Mouse (Mus musculus) MN1 (cell line): ENCODE measurements at regions not wholly inside any gene's neighbourhood (a gene's known extent, or its start where the extent isn't known, plus 50 kb on each side); places are given as distances from the start of the nearest gene placed in this dataset.

Source experiments
- DNase-seq: peaks from one replicate; pipeline ENCODE4 v3.0.0-alpha.2; 2016; ENCODE audit warnings: low spot score

DNA sequence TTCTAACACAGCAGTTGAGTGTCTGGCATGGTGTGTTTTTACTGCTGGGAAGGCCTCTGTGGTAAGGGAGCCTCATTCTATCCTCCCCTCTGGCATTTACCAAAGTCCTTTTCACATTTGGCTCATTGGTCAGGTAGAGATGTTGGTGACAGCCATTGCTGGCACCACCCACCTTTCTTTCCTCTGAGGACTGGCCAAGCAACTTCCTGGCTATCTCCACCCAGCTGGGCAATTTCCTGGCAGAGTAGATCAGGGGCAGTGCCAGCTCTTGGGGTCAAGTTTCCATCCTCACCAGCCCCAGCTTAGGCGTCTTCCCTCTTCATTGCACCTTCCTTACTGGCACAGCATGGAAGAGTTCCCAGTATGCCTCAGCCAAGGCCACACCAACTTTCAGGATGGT is 372.5 kb upstream of the Kif2a start:
- no peak for DNase-seq

DNA sequence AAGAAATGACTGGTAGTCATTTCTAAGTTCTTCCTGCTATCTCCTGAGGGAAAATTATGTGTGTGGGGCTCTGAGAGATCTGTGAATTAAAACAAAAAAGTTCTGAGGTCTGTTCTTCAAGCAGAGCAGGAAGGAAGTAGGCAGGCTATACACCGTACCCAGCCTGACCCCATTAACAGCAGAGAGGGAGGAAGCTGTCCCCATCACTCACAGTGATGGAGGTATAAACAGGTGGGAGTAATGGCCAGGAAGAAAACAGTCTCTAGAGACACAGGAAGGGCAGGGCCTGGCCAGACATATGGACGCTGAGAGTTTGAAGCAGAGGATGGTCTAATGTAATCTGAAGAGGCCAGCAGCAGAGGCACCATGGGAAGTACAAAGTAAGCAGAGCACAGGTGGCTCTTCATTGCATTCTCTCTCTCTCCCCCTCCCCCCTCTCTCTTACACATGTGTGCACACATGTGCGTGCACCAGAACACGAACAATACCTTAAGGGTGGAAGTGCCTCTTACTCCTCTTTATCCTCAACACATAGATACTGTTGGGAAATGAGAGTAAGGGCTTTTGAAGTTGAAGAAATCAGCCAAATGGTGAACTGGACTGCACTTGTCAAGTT is 367.7 kb upstream of the Kif2a start:
- DNase-seq, result no peak

DNA sequence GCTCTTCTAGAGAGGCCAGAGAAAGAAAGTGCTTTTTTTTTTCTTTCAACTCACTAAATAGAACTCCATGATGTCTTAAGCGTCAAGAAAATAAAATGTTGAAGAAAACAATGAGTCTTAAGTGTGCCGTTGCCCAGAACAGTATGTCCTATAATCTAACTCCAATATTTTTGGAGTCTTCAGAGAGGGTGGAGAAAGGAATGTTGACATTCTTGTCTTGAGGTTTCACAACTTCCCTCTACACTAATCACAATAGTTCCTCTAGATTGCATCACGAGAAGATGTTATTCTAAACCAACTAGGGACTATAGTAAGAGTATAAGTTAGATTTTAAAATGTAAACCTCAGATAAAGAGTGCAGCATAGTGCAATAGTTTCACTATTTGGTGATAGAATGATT is 367.1 kb upstream of the Kif2a start:
- no peak for DNase-seq

DNA sequence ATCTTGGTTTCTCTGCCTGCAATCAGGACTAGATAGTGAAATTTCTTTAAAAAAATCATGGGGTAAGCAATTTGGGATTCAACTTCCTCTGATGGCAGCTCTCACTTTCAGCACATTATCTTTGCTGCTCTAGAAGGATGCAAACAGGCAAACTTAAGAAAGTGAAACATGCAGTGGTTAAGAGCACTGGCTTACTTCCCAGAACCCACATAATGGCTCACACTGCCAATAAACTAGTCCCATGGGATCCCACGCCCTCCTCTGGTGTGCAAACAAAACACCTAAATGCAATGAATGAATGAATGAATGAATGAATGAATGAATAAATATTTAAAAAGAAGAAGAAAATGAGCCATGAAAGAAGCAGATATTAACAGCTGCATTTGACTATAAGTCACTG is 356.1 kb upstream of the Kif2a start:
- no peak for DNase-seq

DNA sequence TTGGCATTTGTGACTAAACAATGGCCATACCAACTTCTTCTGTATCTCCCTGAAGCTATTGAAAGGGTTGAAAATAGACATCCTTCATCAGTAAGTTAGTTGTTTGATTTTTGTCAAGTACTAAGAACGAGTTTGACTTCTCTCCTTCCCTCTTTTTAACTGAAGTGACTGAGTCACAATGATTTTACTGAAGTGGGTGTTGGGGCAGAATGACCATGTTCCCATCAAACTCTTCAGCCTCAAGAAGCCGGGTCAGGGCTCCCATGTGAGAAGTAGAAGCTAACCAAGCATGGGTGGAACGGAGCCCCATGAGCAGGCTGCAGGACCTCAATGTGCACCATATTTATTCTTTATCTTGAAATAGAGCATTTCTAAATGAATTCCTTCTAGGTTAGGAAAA is 350.7 kb upstream of the Kif2a start:
- DNase-seq, result no peak

DNA sequence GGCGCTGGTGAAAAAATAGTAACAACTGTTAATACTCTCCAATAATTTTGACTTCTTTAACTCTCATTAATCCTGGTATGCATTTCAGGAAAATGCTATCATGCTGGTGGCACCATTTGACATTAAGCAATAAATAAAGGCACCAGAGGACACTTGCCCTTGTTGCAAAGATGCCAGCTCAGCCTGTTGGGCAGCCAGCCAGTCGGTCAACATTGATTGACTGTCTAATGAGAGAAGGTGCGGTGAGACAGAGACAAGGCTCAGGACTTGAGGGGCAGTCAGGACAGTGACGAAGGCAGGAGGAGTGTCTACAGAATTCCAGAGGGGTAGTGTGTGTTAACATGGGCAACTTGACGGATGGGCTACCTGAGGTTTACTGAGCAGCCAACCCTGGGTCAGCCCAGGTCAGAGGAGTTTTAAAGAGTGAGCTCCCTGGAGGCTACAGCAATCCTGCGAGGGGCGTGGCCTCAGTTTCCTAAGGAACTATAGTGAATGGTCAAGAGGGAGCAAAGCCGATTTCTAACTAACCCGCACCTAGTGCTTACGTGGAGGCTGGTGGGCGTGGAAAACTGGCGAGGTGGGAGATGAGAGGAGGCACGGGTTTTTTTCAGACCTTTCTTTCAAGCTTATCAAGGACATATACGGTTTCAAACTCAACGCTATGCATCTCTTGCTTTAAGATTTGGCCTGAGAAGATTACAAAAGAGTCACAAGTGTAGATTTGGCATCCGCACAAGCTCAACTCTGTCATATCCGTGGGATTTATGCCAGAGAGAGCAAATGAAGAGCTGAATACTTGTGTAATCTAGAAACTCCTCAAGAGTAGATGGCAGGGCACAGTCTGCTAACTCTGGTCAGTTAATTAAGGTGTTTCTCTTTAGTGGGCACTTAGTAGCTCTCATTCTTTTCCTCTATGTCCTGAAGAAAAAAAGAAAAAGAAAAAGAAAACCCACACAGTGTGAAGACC is 350.0 kb upstream of the Kif2a start:
- DNase-seq, result no peak

DNA sequence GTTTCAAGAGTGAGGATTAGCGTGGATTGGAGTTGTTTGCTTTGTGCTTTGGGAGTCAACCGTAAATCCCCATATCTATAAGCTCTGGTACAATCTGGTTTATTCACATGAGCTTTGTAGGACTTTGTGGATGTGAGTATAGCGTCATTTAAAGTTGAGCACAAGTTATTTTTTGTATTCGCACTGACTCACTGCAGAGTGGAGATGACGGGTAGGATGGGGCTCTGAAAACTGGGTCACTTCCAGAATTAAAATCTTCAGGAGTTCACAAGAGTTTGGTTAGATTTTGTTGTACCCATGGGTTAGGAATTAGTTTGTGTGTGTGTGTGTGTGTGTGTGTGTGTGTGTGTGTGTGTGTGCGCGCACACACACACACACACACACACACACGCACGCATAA is 345.7 kb upstream of the Kif2a start:
- DNase-seq, result no peak

DNA sequence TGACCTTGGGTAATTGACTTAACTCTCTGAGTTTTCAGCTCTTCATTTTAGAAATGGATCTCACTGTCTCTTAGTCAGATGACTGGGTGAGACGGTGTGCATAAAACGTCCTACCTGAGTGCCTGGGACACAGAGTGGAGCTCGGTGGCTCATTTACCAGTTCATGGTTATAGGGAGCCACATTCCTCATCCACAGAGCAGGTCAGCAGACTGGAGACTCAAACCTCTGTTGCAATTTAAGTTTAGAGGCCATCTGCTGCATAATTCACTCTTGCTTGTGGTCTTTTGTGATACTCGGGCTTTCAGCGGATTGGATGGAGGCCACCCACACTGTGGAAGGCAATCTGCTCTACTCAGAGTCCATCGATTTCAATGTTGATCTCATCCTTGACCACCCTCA is 343.8 kb upstream of the Kif2a start:
- DNase-seq, result no peak

DNA sequence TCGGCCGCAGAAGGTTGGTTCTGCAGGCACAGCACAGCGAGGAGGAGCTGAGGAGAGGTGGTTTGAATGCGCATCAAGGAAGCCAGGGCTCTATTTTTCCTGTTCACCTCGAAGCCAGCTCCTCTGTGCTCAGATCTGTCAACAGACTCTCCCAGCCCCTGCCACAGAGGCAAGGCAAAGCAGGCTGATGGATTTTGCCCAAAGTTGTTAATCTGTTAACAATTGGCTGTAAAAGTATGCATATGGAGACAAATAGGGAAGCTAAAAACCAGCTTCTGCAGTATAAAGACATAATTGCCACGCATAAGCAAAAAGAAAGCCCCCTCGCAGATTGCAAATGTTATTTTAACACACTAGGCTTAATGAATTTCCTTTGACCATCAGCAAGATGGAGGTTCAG is 343.3 kb upstream of the Kif2a start:
- DNase-seq, result no peak

DNA sequence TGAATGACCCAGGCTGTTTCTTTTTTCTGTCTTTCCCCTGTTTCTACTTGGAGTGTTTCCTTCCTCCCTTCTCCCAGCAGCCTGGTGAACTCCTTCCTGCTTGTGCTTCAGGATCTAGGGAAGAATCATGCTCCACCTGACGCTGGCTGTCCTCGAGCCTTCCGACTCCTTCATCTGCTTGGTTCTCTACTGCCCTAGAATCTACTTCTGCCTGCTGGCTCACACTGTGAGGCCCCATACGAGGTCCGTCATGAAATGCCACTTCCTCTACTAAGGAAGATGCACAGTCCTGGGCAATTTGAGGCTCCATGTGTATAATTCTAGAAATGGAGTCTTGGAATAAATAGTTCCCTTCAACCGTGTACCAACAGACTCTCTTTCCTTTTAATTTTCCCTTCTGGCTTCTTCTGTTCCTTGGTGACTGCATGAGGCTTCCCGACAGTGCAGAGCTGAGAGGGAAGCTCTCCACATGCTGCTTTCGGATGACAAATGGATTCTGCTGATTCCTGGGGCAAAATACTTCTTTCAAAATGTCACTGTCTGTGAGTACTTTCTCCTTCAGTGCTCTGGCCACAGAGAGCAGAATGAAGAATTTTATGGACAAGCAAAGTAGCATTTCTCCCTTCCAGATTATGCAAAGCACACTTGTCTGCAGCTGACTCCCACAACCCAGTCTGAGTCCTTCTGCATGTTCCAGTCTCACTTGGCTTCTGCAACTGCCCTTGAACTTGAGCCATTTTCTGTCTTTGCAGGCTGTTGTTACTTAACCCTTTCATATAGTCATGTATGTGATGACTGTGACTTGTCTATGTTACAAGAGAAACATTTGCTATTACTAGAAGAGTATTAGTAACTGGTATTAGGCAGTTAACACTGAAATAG is 341.1 kb upstream of the Kif2a start:
- no peak for DNase-seq

DNA sequence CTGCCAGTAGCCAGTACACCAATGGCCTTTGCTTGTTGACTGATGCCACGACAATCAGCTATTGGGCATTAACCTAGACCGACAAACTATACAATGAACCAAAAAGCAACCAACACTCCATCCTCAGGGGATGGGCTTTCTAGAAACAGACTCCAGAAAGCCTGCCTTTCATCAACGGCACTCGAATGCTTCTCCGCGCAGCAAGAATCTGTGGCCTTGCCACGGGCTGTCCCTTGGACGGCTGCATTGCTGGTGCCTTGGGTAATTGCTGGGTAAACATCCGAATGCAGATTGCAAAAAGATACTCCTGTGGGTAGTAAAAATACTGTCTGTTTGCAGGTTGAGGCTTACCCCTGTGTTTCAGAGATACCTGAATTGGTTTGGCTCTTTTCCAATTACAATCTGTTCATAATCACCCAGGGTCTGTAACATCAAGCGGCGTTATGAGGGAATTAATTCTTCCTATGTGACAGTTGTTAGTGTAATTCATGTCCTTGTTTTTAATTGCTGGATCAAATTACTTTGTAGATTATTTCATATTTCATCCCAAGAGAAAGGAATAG is 319.0 kb upstream of the Kif2a start:
- no peak for DNase-seq

DNA sequence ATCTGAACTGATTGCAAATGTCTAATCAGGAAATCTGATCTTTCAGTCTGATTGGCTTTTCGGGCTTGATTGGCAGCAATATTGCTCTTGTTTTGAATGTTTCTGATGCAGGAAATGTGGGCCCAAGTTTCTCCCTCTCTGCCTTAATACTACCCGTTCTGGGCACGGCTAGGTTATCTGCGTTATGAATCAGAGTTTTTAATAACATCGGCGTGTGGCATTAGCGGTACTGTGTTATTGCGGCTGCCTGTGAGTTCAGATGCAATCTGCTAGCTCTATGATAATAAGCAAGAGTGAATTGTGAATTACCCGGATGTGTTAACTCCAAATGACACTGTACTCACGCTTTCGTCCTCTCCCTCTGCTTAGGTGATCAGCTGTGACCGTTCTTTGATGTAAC is 316.2 kb upstream of the Kif2a start:
- no peak for DNase-seq

DNA sequence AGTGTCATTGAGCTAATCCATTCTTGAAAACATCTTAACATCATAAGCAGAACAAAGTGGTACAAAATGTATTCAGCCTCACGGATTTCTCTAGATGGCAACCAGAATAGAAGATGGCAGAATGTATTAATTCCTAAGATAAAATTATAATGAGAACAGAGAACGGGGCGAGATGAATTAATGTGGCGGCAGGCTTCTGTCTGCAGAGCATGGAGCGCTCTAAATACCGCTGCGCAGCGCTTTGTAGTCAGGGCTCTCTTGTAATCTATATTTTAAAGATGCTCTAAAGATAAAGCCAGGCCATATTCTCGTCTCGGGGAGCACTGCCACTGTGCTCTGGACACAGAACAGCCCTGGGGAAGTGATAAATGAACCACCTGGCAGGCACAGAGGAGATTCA is 315.2 kb upstream of the Kif2a start:
- no peak for DNase-seq

DNA sequence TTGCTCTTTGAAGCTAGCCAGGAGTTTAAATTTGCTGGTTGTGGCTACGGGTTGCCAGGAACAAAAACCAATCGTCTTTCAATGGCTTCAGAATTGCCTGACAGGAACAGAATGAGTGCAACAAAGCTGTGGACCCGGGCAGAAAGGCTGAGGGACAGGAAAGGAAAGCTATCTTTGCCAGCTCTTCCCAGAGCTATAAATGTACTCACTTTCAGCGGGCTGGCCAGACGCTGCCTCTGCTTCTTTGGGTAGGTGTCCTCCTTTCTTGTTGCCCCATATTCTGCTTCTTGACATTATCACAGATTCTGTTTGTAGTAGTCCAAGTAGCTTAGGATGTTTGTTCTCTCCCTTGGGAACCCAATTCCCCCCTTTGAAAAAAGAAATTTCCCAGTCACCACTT is 307.4 kb upstream of the Kif2a start:
- DNase-seq, result no peak

DNA sequence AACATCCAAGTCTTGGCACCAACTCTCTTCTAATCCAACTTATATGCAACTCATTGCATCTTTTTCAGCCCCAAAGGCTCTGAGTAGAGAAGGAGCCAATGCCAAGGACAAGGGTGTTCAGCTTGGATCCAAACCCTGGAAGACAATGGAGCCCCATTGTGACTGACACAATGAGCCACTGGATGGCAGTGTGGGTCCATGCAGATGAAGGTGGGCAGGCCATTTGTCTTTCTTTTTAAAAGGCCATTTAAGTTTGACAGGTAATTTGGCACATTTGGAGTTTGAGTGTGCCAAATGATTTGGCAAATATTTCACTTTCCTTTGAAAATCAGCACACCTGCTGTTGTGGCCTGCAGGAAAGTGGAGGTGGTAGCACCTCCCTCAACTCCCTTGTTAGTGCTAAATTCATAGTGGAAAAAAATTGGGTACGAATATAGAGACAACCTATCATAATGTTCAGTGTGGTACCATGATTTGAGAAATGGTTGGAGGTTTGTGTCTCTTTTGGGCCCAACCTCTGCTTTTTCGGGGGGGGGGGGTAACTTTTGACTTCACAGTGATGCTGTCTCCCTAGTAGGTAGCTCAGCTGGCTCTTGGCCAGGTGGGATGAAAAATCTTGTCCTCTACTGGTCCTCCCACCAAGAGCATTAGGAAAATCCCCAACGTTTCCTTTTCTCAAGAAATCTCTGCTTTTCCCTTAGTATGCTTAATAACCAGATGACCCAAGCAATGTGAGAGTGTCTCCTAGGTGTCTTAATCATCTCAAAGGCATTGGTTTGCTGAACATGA is 304.0 kb upstream of the Kif2a start:
- peak; percentile 40 for DNase-seq

DNA sequence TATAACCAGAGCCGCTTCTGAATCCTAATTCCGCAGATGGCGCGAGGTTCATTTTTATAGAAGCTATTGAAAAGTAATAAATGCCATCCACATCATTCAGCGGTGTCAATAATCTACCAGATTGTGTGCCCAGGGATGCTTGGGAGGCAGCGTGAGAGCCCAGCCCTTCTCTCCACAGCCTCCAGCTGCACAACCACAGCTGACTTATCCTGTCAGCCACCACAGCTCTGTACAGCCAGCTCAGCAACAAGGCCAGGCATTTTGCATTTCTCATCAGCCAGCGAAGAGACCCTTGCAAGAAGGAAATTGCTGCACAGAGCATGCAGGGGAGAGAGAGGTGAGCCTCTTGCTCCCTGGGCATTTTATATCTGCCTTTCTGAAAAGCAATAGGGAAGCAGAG is 292.8 kb upstream of the Kif2a start:
- no peak for DNase-seq

DNA sequence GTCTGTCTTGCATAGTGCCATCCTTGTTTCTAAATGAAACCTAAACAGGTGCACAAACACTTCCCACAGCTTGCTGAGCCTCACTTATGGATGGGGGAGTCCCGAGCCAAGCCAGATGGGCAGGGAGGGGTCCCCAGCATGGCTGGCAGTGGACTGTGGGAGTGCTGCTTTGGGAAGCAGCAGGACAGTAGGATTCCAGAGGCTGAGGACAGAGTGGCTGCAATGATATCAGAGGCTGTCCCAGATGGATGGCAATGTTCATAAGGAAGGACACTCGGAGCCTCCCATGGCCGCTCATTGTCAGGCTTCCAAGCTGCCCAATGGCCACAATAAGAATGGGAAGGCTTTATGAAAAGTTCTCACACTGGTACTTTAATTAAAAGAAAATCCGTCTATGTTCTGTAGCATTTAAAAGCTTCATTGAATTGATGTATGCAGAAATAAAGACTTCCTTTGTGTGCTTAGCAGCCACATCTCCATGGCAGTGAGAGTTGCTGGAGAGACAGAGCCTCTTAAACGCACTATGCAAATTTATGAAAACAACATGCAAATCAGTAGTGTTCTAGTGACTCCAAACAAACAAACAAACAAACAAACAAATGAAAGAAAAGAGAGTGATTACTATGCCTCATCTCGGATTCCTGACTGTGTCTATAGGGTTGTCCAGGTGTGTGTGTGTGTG is 287.2 kb upstream of the Kif2a start:
- DNase-seq, result no peak

DNA sequence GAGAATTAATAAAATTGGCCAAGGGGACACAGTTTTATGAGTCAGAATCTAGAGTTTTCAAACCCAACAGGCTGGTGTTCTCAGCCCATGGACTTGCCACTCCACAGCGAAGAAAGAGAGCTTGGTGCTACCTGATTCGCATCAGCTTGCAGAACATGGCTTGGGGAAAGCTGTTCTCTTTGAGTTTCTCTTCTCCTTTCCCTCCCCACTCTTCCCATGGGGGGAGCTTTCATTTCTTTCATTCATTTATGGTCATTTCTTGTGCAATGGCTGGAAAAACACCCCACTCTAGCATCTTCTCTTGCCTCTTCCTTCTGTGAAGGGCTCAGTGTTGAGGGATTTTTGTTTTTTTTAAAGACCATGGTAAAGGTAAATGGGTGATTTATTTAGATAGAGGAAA is 286.5 kb upstream of the Kif2a start:
- DNase-seq, result no peak

DNA sequence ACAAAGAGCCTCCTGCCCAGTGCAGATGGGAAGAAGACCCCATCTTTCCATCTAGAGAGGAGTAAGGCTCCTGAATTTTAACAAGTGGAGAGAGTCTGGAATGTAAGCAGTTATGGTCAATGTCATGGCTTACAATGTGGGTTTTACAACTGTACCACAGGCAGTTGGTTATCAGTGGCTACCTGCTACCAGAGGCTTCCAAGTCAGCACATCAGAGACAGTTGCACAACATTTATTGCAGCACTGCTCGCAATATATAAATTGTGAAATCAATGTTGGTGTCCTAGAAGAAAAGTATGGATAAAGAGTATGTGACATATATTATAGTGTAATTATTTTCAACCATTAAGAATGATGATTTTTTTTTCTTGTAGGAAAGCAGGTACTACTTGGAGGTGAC is 285.0 kb upstream of the Kif2a start:
- DNase-seq, result no peak

DNA sequence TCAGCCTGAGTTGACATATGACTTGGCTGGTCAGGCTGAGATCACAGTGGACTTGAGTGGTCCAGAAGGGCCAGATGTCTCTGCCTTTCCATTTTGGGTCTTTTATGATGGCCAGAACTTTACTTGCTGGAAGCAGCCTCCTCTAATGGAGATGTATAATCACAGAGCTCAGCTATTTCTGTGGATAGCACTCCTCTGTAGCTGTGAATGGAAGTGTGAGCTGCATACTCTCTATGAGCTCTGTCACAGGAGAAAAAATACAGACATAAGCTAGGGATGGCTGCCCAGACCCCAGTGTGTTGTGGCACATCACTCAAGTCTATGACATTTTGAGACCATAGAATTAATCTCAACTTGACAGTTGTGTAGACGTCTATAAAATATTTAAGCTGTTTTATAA is 284.3 kb upstream of the Kif2a start:
- no peak for DNase-seq

DNA sequence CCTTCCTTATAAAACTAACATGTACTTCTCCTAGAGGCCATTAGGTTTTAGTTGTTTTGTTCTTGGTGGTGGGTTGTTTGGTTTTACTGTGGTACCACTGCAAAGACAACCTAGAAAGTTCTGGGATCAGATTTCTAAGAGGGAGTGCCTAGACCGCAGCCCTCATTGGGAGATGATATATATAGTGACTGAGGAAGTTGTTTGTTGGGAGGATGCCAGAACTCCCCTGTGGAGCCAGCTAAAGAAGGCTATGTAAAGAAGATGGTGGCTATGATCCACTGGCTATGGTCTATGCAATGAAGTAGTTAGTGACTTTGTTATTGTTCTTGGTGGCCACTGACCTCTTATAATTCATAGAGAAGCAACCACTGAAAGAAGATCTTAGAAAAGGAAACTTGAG is 283.8 kb upstream of the Kif2a start:
- DNase-seq, result no peak
